Mouse (Mus musculus): ENCODE measurements around the gene Il27ra.

The Il27ra gene

DNA sequence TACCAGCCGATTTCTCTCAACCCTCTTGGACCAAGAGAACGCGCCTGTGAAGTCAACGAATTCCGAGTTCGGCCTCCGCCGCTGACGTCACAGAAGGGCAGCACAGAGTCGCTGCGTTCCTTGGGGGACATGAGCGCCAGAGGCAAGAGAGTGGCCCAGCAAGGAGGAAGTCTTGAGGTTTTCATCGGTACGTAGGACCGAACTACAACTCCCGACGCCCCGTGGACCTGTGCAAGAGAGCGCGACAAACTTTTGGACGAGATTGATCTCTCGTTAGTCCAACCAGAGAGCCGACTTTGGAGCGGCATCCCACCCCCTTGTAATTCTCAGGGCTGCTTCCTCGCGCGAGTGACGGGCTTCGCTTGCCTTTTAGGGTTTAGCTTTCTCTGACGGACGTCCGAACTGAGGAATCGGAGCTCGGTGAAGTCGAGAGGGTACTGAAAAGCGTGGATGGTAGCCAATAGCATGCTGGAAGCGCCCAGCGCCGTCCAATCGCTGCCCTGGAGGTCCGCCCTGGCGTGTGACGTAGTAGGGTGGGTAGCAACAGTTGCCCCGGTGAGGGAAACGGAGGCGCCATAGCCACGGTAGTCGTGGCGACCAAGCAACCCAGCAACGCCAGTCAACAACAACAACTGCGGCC lies 24.0 kb upstream of the Il27ra start, which contains the start of gene Rfx1:
TSS of gene Rfx1 (plus strand) at position 544 of the 640 bp plus-strand sequence.
- peak; percentile 98 for DNase-seq (ENCODE audit: extremely low spot score, low spot score)

DNA sequence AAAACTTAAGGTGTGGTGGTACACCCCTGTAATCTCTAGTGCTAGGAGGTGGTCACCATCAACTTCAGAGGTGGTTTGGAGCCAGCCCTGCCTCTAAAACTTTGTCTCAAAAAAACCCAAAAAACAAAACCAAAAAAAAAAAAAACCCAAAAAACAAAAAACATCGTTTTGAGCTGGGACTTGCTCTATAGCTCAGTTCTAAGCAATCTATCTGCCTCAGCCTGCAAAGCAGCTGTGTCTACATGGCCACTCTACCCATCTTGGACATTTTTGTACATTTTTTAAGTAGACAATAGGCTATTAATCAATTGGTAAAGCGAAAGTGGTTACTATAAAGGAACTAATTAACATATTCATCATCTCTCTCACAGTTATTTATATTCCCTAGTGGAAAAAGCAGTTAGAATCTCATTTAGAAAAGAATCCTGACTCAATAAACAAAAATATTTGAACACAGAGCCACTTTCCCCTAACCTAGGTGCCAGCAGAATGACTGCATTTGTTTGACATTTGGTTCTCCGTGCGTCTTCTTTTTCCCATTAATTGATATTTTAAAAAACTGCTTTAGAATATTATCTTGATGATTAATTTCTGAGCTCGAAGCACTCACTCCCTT lies 23.2 kb upstream of the Il27ra start:
- DNase-seq (ENCODE audit: extremely low spot score, low spot score) = no peak

DNA sequence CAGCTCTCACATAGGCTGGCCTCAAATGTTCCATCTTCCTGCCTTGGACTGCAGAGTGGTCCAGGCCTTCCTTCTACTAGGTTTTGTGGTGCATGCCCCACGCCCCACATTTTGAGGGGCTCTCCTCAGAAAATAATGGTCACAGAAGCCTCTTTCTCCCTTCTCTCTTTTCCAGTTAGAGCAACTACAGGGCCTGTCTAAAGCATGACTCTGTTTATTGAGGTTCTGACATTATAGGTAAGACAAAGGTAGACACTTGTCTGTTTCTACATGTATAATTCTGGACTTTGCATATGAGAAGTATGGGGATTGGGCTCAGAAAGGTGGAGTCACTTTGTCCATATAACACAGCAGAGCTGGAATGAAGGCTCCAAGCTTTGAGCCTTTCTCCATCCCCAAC lies 22.6 kb upstream of the Il27ra start, which contains the start of gene Gm10643:
TSS of gene Gm10643 (minus strand) at position 101 of the 400 bp plus-strand sequence.
- DNase-seq (ENCODE audit: extremely low spot score, low spot score) = no peak

DNA sequence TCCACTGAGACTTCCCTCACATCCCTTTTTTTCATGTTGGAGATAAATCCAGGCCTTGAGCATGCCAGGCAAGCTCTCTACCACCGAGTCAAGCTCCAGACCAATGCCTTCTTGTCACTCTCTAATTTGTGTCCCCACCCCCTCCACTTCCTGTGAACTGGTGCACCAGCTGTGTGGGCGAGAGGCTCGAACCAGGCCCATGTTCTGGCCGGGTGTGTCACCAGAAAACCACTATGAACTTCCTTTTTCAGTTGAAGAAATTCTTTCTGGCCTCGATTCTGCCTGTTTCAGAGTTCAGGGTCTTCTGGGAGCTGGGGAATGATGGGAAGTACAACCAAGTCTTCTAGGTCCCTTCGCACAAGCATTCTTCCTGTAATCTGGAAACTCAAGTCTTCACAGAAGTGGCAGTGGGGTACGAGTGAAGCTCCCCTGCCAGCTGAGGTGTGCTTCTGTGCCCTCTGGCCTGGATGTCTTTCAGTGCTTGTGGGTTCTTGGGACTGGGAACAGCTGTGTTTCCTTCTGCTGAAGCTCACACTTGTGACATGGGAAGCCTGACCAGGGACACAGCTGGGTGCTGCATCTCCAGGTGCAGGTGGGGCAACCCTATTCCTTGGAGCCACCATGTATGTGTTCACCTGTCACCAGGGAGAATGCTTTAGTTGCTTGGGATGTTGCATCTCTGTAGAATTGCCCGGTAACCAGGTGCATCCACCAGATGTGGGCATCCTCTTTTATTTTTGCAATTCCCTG lies 21.6 kb upstream of the Il27ra start:
- DNase-seq (ENCODE audit: extremely low spot score, low spot score) = no peak

DNA sequence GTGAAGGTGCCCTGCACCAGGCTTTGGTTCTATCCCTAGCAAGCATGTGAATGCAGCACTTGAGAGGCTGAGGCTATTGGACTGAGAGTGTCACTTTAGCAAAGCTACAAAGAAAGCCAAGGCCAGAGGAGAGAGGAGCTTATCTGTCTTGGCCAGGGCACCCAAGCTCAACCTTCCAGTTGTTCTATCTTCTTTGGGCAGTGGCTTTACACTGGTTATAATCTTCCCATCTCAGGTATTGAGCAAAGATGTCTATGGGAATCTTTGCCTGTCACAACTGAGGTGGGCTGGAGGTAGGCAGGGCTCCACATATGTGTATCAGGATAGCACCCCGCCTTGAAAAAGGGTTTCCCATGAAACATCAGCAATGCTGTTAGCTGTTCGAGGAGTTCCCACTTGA lies 17.9 kb upstream of the Il27ra start:
- no peak for DNase-seq (ENCODE audit: extremely low spot score, low spot score)

DNA sequence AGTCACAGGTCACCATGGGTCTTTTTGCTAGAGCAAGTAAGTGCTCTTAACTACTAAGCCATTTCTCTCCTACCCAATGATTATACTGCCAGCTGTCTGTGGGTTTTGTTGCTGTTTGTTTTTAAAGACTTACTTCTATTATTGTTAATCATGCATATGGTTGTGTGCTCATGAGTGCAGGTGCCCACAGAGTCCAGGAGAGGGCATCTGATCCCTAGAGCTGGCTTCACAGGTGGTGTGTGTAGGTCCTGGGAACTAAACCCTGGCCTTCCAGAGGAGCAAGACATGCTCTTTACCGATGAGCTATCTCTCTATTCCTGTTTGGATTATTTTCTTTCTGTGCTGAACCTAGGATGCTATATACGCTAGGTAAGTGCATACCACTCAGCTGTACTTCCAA lies 16.8 kb upstream of the Il27ra start:
- no peak for DNase-seq (ENCODE audit: extremely low spot score, low spot score)

DNA sequence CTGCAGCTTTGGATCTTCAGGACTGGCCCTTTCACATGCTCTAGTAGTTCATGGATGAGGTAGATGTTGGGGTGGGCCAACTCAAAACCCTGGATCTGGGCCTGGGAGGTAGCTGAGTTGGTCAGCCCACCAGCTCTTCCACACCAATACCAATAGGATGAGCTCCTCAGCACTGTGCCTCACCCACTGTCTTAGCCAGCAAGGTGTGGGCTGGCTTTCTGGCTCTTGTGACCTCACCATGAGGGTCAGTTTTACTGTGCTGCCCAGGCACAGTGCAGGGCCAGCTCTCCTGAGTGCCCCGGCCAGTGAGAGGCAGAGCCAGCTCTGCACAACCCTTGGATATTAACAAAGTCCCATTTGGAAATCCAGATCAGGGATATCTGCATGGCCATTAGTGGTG lies 15.4 kb upstream of the Il27ra start:
- no peak for DNase-seq (ENCODE audit: extremely low spot score, low spot score)

DNA sequence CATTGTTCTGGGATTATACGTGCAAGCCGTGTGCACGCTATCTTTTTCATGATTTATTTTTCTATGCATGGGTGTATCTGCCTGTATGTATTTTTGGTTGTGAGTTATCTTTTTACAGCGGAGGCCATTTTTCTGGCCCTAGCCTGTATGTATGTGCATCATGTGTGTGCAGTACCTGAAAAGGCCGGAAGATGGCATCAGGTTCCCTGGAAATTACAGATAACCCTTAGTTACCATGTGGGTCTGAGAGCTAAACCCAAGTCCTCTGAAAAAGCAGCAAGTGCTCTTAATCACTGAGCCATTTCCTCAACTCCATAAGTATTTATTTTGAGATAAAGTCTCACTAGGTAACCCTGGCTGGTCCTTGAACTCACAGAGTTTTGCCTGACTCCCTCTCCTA lies 10.8 kb upstream of the Il27ra start:
- DNase-seq (ENCODE audit: extremely low spot score, low spot score) = no peak

DNA sequence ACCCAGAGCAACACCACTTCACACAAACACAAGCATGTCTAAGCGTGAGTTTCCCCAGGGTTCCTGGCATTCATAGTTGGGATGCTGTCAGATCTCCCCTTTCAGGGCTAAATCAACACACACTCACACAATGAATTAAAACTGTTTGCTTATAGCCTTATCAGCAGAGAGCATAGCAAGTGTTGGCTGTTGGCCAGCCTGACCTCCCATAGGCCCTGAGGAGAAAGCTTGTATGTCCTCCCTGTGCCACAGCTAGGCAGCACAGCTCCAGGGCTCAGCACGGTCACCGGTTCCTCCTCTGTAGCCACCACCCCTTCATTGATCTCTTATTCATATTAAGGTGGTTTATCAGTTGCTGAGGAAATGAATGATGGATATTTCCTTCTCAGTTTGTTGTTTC lies 10.4 kb upstream of the Il27ra start:
- no peak for DNase-seq (ENCODE audit: extremely low spot score, low spot score)

DNA sequence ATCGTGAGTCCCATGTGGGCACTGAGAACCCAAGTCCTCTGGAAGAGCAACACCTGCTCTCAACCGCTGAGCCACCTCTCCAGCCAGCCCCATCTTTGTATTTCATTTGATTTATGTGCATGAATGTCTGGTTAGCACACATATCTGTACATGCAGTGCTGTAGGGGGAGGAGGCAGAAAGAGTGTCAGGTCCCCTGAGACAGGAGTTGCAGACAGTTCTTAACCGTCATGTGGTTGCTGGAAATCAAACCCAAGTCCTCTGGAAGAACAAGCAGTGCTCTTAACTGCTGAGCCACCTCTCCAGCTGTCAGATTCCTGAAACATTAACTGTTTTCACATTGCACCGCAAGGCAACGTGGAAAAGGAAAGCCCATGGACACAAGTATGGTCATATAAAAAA lies 5.8 kb upstream of the Il27ra start:
- DNase-seq (ENCODE audit: extremely low spot score, low spot score) = no peak

DNA sequence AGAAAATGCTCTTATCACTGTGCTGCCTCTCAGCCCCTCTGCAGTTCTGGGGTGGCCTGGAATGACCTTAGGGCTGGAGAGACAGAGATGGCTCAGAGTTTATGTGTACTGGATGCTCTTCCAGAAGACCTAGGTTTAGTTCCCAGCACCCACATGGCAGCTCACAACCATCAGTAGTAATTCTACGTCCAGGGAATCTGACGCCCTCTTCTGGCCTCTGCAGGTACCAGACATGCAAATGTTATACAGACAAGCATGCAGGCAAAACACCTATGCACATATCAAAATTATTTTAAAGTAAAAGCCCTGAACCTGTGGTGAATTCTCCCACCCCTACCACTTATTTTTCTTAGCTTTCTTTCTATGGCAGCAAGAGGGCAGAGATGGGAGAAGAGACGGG lies 4.1 kb upstream of the Il27ra start:
- no peak for DNase-seq (ENCODE audit: extremely low spot score, low spot score)

DNA sequence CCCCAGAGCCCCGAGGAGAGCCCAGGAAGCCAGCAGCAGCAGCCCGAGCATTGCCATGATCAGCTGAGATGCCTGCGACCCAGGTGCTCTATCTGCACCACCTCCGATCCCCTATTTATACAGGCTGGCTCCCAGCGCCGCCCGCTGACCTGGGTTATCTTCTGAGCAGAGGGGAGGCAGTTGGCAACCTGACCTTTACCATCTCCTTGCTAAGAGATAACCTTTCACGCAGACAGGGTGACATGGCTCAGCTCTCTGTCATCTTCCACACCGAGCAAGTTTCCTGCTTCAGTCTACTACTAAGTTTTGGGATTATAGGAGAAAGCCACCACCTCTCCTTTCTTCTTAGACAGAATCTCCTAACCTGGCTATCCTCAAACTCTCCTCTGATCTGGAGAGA lies 2.5 kb upstream of the Il27ra start, which contains the start of gene Rln3:
TSS of gene Rln3 (minus strand) at position 101 of the 400 bp plus-strand sequence.
- no peak for DNase-seq (ENCODE audit: extremely low spot score, low spot score)

DNA sequence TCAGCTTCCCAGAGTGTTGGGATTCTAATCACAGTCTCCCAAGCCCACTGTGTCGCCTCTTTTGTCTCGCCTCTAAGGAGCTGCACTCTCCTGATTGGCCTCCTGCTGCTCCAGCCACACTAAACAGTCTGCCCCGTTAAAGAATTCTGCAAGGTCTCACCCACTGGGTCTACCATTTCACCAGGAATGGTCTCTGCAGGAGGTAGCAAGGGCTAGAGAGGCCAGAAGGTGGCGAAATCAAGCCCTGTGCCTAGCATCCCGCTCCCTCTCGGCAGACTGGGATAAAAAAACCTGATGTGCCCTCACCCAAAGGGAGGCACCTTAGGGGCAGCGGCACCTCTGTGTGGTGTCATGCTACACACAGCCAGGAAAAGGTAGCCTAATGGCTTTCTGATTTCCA lies 1.7 kb upstream of the Il27ra start:
- no peak for DNase-seq (ENCODE audit: extremely low spot score, low spot score)

DNA sequence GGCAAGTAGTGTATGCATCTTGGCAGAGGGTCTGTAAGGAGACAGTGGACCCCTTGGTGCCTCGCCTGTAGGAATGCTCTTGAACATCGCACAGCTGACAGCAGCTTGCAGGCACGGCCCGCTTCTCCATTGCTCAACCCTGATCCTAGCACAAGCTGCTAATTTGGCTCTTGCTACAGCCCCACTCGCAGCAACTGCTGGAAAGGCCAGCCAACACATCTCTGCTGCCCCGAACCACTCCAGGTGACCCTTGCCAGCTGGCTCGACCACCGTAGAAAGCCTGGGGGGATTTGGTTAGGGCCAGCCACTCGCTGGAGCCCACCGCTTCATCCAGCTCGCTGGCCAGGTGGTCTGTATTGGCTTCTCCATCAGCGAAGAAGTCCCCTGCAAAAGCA lies 556 bp upstream of the Il27ra start:
- no peak for DNase-seq (ENCODE audit: extremely low spot score, low spot score)

DNA sequence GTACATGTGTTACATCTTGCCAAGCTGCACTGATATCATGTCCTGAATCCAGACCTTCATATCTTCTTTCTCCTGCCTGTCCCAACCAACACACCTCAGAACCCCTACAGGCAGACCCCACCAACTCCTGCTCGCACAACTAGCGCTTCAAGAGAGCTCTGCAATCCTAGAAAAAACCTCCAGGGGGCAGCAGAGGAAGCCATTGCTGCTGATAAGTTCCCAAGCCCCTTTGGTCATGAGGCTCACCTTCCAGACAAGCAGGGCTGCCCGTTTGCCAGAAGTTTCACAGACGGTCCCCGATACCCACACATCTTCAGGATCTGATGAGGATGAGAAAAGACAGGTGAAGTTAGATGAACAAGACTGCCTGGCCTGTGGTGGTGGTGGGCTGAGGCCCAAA lies 3.3 kb downstream of the Il27ra start:
- peak; percentile 87 for DNase-seq (ENCODE audit: extremely low spot score, low spot score)

DNA sequence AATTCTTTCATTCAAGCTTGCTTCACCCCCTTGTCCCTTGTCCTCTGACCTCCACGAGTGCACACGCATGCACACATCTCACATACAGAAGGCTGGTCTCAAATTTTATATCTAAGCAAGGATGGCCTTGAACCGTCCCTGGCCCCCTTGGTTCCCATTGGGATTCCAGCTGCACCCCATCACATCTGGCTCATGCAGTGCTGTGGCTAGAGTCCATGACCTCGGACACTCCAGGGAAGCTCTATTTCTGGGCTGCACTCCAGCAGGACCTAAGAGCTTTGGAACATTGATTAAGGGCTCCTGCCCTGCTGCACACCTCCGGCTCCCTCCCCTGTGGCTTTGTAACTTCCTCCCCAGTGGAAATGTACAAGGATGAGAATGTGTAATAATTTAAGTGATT lies 4.4 kb downstream of the Il27ra start:
- DNase-seq (ENCODE audit: extremely low spot score, low spot score) = no peak

DNA sequence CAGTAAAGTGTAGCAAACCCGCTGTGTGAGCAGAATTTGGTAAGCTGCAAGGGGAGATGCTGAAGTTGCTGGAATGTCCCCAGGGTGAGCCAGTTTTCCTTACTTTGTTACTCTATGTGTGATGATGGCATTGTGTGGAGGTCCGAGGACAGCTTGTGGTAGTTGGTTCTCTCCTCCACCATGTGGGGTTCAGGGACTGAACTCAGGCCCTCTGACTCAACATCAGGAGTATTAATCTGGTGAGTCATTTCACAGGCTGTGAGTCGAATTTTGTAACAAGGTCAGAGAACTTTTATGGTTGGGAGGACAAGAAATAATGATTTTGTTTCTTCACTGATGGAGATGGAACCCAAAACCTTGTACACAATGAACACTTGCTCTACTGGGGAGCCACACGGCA lies 9.6 kb downstream of the Il27ra start:
- DNase-seq (ENCODE audit: extremely low spot score, low spot score) = no peak

DNA sequence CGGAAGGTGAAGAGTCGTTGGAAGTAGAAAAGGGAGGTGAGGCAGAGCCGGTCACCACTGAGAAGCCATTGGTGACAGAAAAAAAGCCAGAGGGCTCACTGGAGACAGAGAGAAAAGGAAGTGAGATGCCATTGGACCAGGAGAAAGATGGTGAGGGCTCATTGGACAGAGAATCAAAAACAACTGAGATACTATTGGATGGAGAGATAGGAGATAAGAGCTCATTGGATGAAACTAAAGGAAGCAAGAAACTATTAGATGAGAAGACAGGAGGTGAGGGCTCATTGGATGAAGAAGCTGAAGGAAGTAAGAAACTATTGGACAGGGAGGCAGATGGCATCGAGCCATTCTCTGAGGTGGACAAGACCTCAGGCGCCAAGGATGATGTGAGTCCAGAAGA lies 13.1 kb downstream of the Il27ra start:
- DNase-seq (ENCODE audit: extremely low spot score, low spot score) = no peak

DNA sequence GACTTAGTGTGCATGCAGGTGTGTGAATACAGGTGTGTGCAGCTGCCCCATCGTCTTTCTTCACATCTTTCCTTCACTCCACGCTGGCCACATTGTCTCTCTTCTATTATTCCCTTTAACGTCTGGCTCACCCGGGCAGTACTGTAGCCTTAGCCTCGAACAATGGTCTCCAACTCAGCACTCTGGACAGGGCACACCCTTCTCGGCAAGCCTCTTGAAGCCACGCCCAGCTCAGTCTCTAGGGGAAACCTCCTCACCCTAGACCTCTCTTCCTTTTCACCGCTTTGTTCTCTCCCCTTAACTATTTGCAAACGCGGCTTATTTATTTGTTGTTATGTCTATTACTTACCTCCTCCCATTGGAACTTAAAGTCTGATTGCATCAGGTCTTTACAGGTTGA lies 14.9 kb downstream of the Il27ra start:
- no peak for DNase-seq (ENCODE audit: extremely low spot score, low spot score)

DNA sequence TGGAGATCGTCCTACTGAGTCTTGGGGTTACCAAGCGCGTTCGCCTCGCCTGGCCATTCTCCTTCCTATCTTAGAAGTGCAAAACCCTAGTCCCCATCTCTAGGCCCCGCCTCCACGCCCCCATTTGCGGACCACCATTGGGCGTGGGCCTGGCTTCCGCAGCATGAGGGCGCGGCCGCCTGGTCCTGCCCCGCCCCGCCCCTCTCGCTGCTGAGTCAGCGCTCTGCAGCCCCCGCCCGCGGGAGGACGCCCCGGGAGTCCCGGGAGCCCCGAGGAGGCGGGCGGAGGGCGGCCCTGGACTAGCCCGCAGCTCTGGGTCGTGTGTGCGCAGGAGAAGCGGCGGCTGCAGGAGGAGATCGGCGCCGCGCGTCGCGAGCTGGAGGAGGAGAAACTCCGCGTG lies 16.5 kb downstream of the Il27ra start:
- DNase-seq (ENCODE audit: extremely low spot score, low spot score) = peak; percentile 69

DNA sequence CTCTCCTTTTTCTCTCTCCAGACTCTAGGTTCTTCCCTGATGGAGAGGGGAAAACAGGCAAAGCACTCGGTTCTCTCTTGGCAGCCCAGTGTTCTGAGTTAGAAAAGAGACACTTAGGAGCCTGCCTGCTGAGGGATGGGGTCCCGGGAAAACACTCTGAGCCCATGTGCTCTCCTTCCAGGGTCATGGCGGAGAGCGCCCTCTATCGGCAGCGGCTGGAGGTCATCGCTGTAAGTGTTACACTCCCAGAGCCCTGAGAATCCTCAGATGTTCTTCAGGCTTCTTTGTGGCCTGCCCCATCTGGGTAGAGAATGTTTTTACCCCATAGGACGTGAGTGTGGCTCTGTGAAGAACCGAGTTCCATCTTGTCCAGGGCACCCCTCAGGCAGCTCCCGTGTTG lies 18.2 kb downstream of the Il27ra start:
- DNase-seq (ENCODE audit: extremely low spot score, low spot score) = peak; percentile 70

DNA sequence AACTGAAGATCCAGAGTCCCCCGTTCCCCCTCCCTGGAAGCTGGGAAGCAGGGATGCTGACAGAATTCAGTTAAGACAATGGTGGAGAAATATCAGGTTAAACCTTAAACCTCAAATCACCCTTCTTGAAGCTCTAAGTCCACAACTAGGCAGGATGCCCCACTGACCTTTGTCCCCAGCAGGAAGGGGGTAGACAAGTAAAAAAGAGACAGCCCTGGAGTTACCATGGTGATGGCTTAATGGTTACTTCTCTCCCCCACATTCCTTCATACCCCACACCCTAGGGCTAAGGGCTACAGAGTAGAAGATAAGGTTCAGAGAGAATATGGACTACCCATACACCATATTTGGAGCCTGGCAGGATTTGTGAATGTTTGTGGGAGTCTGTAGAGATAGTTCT lies 18.8 kb downstream of the Il27ra start:
- no peak for DNase-seq (ENCODE audit: extremely low spot score, low spot score)

DNA sequence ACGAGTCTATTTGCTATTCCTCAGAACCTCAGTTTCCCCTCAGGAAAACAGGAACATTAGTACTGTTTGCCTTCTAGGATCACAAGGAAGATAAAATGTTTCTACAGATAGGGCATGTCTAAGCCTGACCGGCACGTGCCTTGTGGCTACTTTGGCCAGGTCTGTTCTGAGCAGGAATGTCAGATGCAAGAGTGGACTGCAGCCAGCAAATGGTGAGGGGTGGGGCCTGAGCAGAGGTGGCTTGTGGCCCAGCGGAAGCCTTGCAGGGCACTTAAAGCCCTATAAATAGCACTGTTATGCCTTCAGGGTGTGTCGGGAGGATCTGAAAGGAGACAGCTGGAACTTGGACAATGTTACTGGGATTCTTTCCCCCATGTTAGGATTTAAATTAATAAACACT lies 19.3 kb downstream of the Il27ra start:
- no peak for DNase-seq (ENCODE audit: extremely low spot score, low spot score)
